Mouse (Mus musculus) lung, embryonic 16.5 days (tissue): ENCODE results near the gene Cep135. TPM values are rescaled to one million over a fixed set of nuclear protein-coding genes. Genes with fewer than 3 reads are reported as not detected.

Source experiments
- ATAC-seq: fragments of 200-750 bp; cut with Nextera tagmentation; 2 replicates; pipeline ENCODE4 v1.8.0; 2017; ENCODE audit warnings: low read depth, mild to moderate bottlenecking, moderate library complexity
- H3K27ac ChIP-seq: fragments of 300-500 bp; sonication (generic); 2 replicates; pipeline ENCODE4 v1.5.1; 2014; ENCODE audit warnings: mild to moderate bottlenecking, control low read depth, low read length
- H3K27me3 ChIP-seq: fragments of 300-500 bp; sonication (generic); 2 replicates; pipeline ENCODE4 v1.6.1; 2014; ENCODE audit warnings: low read depth, low read length, mixed read lengths; ENCODE audit not compliant: control insufficient read depth, insufficient read depth
- H3K36me3 ChIP-seq: fragments of 300-500 bp; sonication (generic); 2 replicates; pipeline ENCODE4 v1.6.1; 2014; ENCODE audit warnings: low read length; ENCODE audit not compliant: control insufficient read depth, insufficient read depth
- H3K4me1 ChIP-seq: fragments of 300-500 bp; sonication (generic); replicated peaks from 2 replicates; pipeline ENCODE4 v1.6.1; 2014; ENCODE audit warnings: low read length, mixed read lengths; ENCODE audit not compliant: control insufficient read depth, insufficient read depth
- H3K4me2 ChIP-seq: fragments of 300-500 bp; sonication (generic); 2 replicates; pipeline ENCODE4 v1.6.1; 2014; ENCODE audit warnings: low read depth, low read length, control low read depth
- H3K4me3 ChIP-seq: fragments of 300-500 bp; sonication (generic); 2 replicates; pipeline ENCODE4 v1.5.1; 2014; ENCODE audit warnings: mild to moderate bottlenecking, low read length, control low read depth
- H3K9ac ChIP-seq: fragments of 300-500 bp; sonication (generic); 2 replicates; pipeline ENCODE4 v1.6.1; 2014; ENCODE audit warnings: low read length, control low read depth
- H3K9me3 ChIP-seq: fragments of 300-500 bp; sonication (generic); 2 replicates; pipeline ENCODE4 v1.6.1; 2016; ENCODE audit warnings: low read length; ENCODE audit not compliant: control insufficient read depth
- WGBS: fragments of 180-500 bp; shearing (Covaris S2); extraction: QIAGEN DNeasy Blood & Tissue Kit; methylation state at CpG from one replicate; pipeline ENCODE4 v1.1.7; 2014; 5-methylcytosine and 5-hydroxymethylcytosine counted together
- polyA plus RNA-seq: library from polyadenylated mRNA; unstranded; fragments of >200 nt; fragmentation: Nextera tagmentation; extraction: Ambion mirVana; gene quantifications from 2 replicates; pipeline ENCODE4 v1.2.1, GENCODE M21; 2015

Cep135 gene
- polyA plus RNA-seq = 8.0 and 8.6 TPM in 2 replicates

GRCm38 (mm10) chr5:76588551-76589283 is at the start of gene Cep135:
Gene Cep135 (plus strand): TSS chr5:76588698.
- H3K4me1 ChIP-seq = peaks cover 5% of the 10 kb centered on the region; the same call in 1 of the 2 replicates
- H3K27ac ChIP-seq = peak within 1 kb of the TSS; percentile 96
- peaks cover 11% of the 10 kb centered on the region for H3K36me3 ChIP-seq
- no peaks in the 10 kb centered on the region for H3K27me3 ChIP-seq
- H3K9ac ChIP-seq = peak within 1 kb of the TSS; percentile 93
- H3K4me2 ChIP-seq = peak within 1 kb of the TSS; percentile 71
- H3K9me3 ChIP-seq = no peaks in the 10 kb centered on the region
- under 1% methylated on average over 86 of the region's 92 CpGs for WGBS
- peak within 1 kb of the TSS; percentile 94 for H3K4me3 ChIP-seq
- peak; percentile 98 for ATAC-seq

- no peaks in the 10 kb centered on the region for H3K4me1 ChIP-seq
- H3K36me3 ChIP-seq = peaks cover 23% of the 10 kb centered on the region
- no peak overlapping the region for H3K4me2 ChIP-seq
- no peaks in the 10 kb centered on the region for H3K9me3 ChIP-seq
- no peak overlapping the region for H3K9ac ChIP-seq
- 70% methylated on average over 8 of the region's 8 CpGs for WGBS
- H3K27me3 ChIP-seq = no peaks in the 10 kb centered on the region
- no peak for ATAC-seq
- H3K4me3 ChIP-seq = no peak overlapping the region
- H3K27ac ChIP-seq = no peak overlapping the region
These were observed 48.3 kb upstream of the Cep135 start for GRCm38 (mm10) chr5:76540181-76540580.

GRCm38 (mm10) chr5:76540842-76541241 is 47.7 kb upstream of the Cep135 start:
- Histone ChIP-seq H3K4me1 (no peaks in the 10 kb centered on the region), H3K4me2 (no peak overlapping the region), H3K9ac (no peak overlapping the region), H3K27me3 (no peaks in the 10 kb centered on the region), H3K4me3 (no peak overlapping the region), H3K36me3 (peaks cover 23% of the 10 kb centered on the region), H3K27ac (no peak overlapping the region), H3K9me3 (no peaks in the 10 kb centered on the region)
- ATAC-seq = no peak

GRCm38 (mm10) chr5:76543200-76543599 is 45.3 kb upstream of the Cep135 start:
- 82% methylated on average over 8 of the region's 8 CpGs for WGBS
- H3K36me3 ChIP-seq = peaks cover 15% of the 10 kb centered on the region
- ATAC-seq = no peak
- H3K9ac ChIP-seq = no peak overlapping the region
- H3K4me1 ChIP-seq = no peaks in the 10 kb centered on the region
- no peak overlapping the region for H3K27ac ChIP-seq
- H3K4me3 ChIP-seq = no peak overlapping the region
- no peaks in the 10 kb centered on the region for H3K27me3 ChIP-seq
- H3K9me3 ChIP-seq = no peaks in the 10 kb centered on the region
- H3K4me2 ChIP-seq = no peak overlapping the region

- ATAC-seq = no peak
- Histone ChIP-seq H3K4me2 (no peak overlapping the region), H3K9ac (no peak overlapping the region), H3K4me3 (no peak overlapping the region), H3K27me3 (no peaks in the 10 kb centered on the region), H3K27ac (no peak overlapping the region), H3K36me3 (peaks cover 4% of the 10 kb centered on the region), H3K4me1 (no peaks in the 10 kb centered on the region), H3K9me3 (no peaks in the 10 kb centered on the region)
- 76% methylated on average over 8 of the region's 8 CpGs for WGBS
These were observed 38.1 kb upstream of the Cep135 start for GRCm38 (mm10) chr5:76550426-76550825.

GRCm38 (mm10) chr5:76565321-76565720 is 23.2 kb upstream of the Cep135 start:
- H3K4me1 ChIP-seq = no peaks in the 10 kb centered on the region
- H3K36me3 ChIP-seq = peaks cover 19% of the 10 kb centered on the region
- ATAC-seq = no peak
- no peaks in the 10 kb centered on the region for H3K27me3 ChIP-seq
- no peak overlapping the region for H3K27ac ChIP-seq
- WGBS = 23% methylated on average over 3 of the region's 3 CpGs
- no peaks in the 10 kb centered on the region for H3K9me3 ChIP-seq
- H3K9ac ChIP-seq = no peak overlapping the region
- no peak overlapping the region for H3K4me3 ChIP-seq
- no peak overlapping the region for H3K4me2 ChIP-seq

- WGBS = 63% methylated on average over 7 of the region's 7 CpGs
These were observed 14.2 kb upstream of the Cep135 start for GRCm38 (mm10) chr5:76574251-76574650.

GRCm38 (mm10) chr5:76577026-76577425 is 11.5 kb upstream of the Cep135 start:
- 75% methylated on average over 3 of the region's 3 CpGs for WGBS
- no peak overlapping the region for H3K27ac ChIP-seq
- H3K4me3 ChIP-seq = no peak overlapping the region
- no peak for ATAC-seq
- H3K4me2 ChIP-seq = no peak overlapping the region
- H3K9me3 ChIP-seq = no peaks in the 10 kb centered on the region; the same call in 1 of the 2 replicates
- no peaks in the 10 kb centered on the region for H3K36me3 ChIP-seq
- H3K9ac ChIP-seq = no peak overlapping the region
- no peaks in the 10 kb centered on the region for H3K4me1 ChIP-seq
- H3K27me3 ChIP-seq = no peaks in the 10 kb centered on the region

More at GRCm38 (mm10) chr5:76574251-76574650, 14.2 kb upstream of the Cep135 start:
- Histone ChIP-seq H3K4me2 (no peak overlapping the region), H3K9me3 (no peaks in the 10 kb centered on the region), H3K27ac (no peak overlapping the region), H3K4me3 (no peak overlapping the region), H3K27me3 (no peaks in the 10 kb centered on the region), H3K9ac (no peak overlapping the region), H3K36me3 (peaks cover 2% of the 10 kb centered on the region; the same call in 1 of the 2 replicates), H3K4me1 (no peaks in the 10 kb centered on the region)
- ATAC-seq = no peak

GRCm38 (mm10) chr5:76585378-76585777 is 3.1 kb upstream of the Cep135 start:
- H3K4me2 ChIP-seq = no peak overlapping the region
- peaks cover 5% of the 10 kb centered on the region; the same call in 1 of the 2 replicates for H3K4me1 ChIP-seq
- WGBS = 69% methylated on average over 2 of the region's 2 CpGs
- H3K4me3 ChIP-seq = no peak overlapping the region
- H3K36me3 ChIP-seq = no peaks in the 10 kb centered on the region
- H3K9me3 ChIP-seq = no peaks in the 10 kb centered on the region
- no peak overlapping the region for H3K9ac ChIP-seq
- no peaks in the 10 kb centered on the region for H3K27me3 ChIP-seq
- H3K27ac ChIP-seq = no peak overlapping the region
- no peak for ATAC-seq
